Mouse (Mus musculus): ENCODE measurements around the gene Atp5d. TPM values are rescaled to one million over a fixed set of nuclear protein-coding genes. Genes with fewer than 3 reads are reported as not detected.

The Atp5d gene
- 100 to 1,000 TPM; 397 to 417 TPM for total RNA-seq (2021)
- long read RNA-seq, experiment 1, transcript Atp5d-201 (4 exons, 931 nt), result major isoform, 193 of 221 reads
- long read RNA-seq, experiment 1, partial matches to known transcripts, result 6 of 221 reads
- long read RNA-seq, experiment 1, other reads (novel, unspliced or antisense), result 17 of 221 reads
- long read RNA-seq, experiment 2, transcript Atp5d-202 (3 exons, 781 nt), result minor isoform, 12 of 436 reads
- long read RNA-seq, experiment 2, transcript Atp5d-201 (4 exons, 931 nt), result major isoform, 382 of 436 reads
- long read RNA-seq, experiment 2, partial matches to known transcripts, result 7 of 436 reads
- long read RNA-seq, experiment 2, other reads (novel, unspliced or antisense), result 33 of 436 reads

DNA sequence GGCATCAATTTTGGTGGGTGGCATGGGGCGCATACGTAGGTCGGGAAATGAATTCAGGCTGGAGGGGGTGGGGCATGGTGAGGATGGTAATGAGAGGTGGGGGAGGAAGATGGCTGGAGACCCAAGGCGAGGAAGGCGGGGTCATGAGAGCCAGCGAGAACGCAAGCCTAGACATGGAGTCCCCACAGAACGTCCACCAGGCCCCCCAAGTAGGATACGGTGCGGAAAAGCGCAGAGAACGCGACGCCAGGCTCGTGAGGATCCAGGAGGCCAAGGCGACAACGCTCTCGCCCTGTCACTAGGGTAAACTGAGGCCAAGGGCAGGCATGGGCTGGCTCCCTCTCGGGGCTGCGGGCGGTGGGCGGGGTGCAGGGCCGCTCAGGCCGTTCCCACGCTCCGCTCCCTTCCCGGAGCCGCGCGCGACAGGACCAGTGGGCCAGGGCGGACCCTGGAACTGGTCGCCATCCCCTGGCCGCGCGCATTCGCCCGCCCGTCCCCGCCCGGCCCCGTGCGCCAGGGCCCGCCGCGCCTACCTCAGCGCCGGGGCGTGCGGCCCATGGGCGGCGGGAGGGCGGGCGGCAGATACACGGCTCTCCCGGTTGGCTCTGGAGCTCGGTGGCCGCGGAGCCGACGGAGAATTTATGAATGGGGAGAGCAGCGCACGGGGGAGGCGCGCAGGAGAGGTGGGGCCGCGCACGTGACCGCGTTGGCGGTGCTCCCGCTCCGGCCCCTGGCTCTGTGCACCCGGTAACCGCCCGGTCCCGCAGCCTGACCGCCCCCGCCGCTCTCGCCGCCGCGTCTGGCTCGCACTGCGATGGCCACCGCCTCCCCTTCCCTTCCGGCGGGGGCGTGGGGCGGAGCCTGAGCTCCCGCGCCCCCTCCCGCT lies at the start of gene Atp5d:
TSS of gene Atp5d (plus strand) at position 80 of the 886 bp plus-strand sequence.
- peak in 1 of 2 experiments; percentile 53 for DNase-seq (ENCODE audit: low spot score in 2 of 2)

DNA sequence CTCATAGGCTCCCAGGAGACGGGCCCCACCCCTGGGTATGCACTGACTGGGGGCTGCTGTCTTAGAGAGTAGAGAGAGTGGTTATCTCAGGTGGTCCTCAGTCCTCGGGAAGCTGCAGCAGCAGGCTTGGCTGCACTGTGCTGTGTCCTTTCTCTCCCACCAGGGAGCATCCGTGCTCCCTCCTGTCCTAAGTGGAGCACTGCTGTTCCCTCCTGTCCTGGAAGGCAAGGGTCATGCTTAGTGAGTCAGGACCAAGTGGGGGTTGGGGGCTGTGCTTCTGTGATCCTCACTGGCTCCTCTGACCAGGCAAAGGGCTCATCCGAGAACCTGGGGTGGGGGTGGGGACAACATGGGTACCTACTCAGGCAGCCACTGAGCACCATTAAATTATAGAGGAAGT lies 49.3 kb upstream of the Atp5d start:
- no peak for DNase-seq (ENCODE audit: low spot score in 2 of 2)

DNA sequence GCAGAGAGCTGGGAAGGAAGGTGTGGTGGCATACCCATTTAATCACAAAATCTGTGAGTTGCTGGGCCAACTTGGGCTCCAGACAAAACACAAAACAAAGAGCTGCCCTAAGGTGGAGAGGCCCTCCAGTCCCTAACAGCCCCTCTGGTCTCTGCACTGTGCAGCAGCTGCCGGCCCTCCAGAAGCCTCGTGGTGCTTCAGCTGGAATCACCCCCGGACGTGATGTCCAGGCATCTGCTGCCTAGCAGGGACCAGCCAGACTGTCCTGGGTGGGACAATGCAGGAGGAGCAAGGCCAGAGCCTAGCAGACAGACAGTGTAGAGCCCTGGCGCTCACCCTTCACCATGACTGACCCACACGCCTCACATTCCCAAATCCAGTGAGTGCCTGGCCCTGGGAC lies 46.9 kb upstream of the Atp5d start:
- no peak for DNase-seq (ENCODE audit: low spot score in 2 of 2)

GRCm38 (mm10) chr10:80092690-80093089 lies 45.7 kb upstream of the Atp5d start:
- no peak for DNase-seq (ENCODE audit: low spot score in 2 of 2)

GRCm38 (mm10) chr10:80094085-80094484 lies 44.3 kb upstream of the Atp5d start:
- no peak for DNase-seq (ENCODE audit: low spot score in 2 of 2)

GRCm38 (mm10) chr10:80094684-80095083 lies 43.7 kb upstream of the Atp5d start:
- DNase-seq (ENCODE audit: low spot score in 2 of 2), result no peak

DNA sequence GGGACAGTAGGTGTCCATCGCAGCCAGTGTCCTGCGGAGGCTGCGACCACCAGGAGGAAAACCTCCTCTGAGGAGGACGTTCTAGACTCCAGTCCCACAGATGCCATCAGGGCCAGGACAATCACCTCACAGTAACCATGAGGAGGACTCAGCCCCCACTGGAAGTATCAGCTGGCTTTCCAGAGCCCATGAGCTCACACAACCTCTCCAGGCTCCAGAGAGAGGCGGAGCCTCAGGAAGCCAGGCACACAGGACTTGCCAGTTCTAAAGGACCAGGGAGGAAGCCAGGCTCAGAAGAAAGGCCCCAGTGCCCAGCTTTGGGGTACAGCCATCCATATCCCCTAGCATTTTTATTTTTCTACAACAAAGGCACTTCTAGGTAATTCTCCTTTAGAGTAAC lies 42.9 kb upstream of the Atp5d start:
- no peak for DNase-seq (ENCODE audit: low spot score in 2 of 2)

GRCm38 (mm10) chr10:80097275-80097674 lies 41.2 kb upstream of the Atp5d start:
- DNase-seq (ENCODE audit: low spot score in 2 of 2), result no peak

- DNase-seq (ENCODE audit: low spot score in 2 of 2), result no peak
Observed at GRCm38 (mm10) chr10:80098630-80099029, 39.8 kb upstream of the Atp5d start.

DNA sequence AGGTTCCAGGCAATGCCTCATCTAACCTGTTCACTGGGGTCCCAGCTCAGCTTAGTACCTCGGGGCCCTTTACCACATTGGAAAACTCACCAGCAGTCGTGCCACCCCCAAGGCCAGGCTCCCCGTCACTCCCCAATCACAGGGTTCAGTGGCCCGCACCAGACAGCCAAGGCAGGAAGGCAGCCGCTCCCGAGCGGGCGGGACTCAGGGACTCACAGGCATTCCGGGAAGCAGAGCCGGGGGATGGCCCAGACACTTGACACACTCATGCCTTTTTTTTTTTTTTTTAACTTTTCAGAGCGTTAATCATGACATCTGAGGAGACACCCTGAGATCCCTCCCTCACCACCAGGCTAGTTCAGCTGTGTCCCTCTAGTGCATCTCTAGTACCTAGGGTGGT lies 37.5 kb upstream of the Atp5d start:
- DNase-seq (ENCODE audit: low spot score in 2 of 2), result no peak

DNA sequence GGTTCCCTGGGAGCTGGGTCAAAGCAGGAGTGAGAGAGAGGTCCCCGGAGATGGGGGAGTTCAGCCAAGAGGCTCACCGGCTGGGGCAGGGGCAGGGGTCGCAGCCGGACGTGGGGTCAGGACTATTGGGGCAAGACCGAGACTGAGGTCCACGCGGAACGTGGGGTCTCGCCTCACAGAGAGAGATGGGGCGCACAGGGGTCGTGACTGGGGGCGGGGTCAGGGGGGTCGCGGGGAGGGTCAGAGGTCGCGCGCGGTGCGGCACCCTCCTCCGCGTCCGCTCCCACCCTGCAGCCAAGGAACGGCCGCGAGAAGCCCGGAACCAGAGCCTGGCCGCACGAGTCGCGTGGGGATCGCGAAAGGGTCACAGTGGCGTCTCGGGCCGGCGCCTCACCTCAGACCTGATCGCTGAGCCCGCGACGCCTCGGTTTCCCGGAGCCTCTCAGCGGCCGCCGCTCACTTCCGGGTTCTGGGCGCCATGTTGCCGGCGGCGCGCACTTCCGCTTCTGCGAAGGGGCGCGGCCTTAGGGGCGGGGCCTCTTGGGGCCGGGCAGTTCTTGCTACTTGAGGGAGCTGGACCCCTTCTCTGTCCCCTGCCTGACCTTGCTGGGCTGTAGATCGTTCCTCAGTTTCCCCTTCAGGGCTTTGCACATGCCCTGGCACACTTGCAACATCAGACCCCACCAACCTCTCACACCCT lies 36.1 kb upstream of the Atp5d start:
- peak; percentile 76 to 79 for DNase-seq (ENCODE audit: low spot score in 2 of 2)

GRCm38 (mm10) chr10:80103032-80103431 lies 35.4 kb upstream of the Atp5d start:
- no peak for DNase-seq (ENCODE audit: low spot score in 2 of 2)

GRCm38 (mm10) chr10:80104181-80104580 lies 34.3 kb upstream of the Atp5d start:
- DNase-seq (ENCODE audit: low spot score in 2 of 2), result no peak

GRCm38 (mm10) chr10:80105460-80105859 lies 33.0 kb upstream of the Atp5d start, which contains the start of gene Sbno2:
Gene Sbno2 (minus strand): TSS chr10:80105571.
- no peak for DNase-seq (ENCODE audit: low spot score in 2 of 2)

DNA sequence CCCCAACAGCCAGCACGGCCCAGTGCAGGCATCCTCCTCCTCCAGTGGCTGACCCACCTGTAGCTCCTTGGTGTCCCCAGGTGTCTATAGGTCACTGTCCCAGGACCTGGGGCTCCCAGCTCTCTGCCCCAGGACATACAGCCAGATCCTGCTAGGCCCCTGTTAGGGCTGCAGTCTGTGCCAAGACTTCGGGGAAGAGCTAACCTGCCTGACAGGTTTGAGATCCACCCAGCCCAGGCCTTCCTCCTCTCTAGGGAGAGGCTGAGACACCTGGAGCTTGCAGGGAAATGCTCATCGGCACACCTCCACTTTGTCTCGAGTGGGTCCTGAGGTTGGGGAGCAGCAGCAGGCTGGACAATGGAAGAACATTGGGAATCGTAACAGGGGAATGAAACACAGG lies 32.5 kb upstream of the Atp5d start:
- no peak for DNase-seq (ENCODE audit: low spot score in 2 of 2)

GRCm38 (mm10) chr10:80107678-80108077 lies 30.8 kb upstream of the Atp5d start:
- DNase-seq (ENCODE audit: low spot score in 2 of 2), result no peak

DNA sequence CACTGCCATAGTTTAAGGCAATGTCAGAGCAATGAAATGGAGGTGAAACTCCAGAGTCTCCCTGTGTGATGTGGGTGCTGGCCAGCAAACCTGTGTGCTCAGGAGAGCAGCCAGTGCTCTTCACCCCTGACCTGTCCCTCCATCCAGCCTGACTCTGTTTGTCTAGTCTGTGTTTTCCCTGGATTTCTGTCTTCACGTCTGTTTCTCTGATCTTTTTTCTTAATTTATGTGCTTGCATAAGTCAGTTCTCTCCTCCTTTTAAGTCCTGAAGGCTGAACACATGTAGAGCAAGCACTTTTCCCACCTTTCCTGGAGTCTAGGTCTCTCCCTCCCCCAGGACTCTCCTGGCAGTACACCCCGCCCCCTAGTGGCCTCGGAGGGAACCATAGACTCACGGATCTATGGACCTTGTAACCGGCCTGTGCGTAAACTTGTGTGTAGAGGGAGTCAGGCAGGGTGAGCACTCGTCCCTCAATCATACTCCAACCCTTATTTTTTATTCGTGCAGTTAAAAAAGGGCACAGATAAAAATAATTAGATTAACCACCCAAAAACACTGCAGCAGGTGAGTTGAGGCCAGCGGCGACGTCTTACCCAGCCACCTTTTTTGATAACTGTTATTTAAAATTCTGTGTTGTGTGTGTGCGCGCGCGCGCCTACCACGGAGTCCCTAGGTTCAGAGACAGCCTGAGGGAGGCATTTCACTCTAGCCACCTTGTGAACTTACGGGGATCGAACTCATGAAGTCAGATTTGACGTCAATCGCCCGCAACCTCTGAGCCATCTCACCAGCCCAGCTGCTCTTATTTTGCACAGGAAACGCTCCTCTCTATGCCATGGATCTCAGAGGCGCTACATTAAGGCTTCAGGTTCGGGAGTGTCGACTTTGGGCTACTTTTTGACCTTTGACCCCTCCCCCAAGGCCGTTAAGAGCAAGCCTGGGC lies 23.8 kb upstream of the Atp5d start:
- DNase-seq (ENCODE audit: low spot score in 2 of 2), result peak; percentile 82 to 90

DNA sequence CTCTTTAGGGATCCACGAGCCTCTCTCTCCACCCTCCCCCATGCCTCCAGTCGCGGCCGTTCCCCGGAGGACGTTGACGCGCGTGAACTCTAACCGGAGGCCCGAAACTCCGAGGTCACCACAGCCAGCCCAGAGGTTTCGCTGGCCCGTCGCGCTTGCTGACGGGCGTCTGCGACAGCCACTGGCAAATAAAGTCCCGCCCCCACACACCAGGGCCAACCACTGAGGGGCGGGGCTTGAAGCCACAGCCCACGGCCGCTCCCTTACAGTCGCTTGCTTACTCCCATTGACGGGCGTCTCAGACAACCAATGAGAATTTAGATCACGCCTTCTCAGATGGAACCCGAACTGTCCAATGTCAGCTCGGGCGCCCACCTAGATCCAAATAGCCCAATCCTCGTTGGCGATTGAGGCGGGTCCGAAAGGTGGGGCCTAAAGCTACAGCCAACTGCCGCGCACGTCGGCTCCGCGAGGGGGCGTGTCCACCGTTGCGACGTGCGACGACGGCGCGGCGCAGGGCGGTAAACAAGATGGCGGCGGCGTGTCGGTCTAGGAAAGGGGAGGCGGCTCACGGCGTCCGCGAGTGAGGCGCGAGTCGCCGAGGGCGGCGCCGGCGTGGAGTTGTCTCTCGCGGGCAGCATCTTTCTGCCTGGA lies 23.0 kb upstream of the Atp5d start, which contains the start of gene Stk11:
TSS of gene Stk11 (plus strand) at position 514 of the 654 bp plus-strand sequence.
- peak; percentile 99 to 100 for DNase-seq (ENCODE audit: low spot score in 2 of 2)

DNA sequence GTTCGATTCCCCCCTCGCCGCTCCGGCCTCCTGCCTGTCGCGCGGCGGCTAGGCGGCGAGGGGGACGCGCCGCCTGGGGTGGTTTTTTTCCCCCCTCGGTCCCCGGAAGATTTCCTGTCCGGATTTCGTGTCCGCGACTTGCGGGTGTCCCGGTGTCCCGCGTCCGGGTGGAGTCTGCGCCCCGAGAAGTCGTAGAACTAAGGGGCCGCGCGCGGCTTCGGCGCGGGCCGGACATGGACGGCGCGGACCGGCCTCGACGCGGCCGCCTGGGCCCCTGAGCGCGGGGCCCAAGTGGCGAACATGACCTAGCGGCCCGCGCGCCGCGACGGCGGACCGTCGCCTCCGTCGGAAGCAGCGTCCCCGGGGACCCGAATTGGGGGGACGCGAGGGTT lies 22.5 kb upstream of the Atp5d start:
- no peak for DNase-seq (ENCODE audit: low spot score in 2 of 2)

GRCm38 (mm10) chr10:80116563-80116926 lies 21.9 kb upstream of the Atp5d start:
- no peak for DNase-seq (ENCODE audit: low spot score in 2 of 2)

Data from layer of hippocampus, postnatal 14 days (tissue).